Mouse (Mus musculus) left cerebral cortex, postnatal 4 days (tissue): Measurements from ENCODE around the gene Hspb11. TPM values are rescaled to one million over a fixed set of nuclear protein-coding genes. Genes with fewer than 3 reads are reported as not detected.

Experiments
- DNase-seq: peaks from one replicate; pipeline ENCODE4 v3.0.0-alpha.2; 2022
- intact Hi-C: fragments of 180-260 bp; cut with DNase I; formaldehyde crosslinking; loops from one replicate; pipeline ENCODE4 v1.15.1; 2025
- total RNA-seq, 2 experiments: library from RNA; stranded (reverse); gene quantifications; 2 replicates each; pipeline ENCODE4 v1.2.3; 2021

Gene Hspb11
- total RNA-seq, 2 experiments from 2014 or later: 14.8 to 20.0 TPM

GRCm38 (mm10) chr4:107302832-107303231, 49.4 kb downstream of the Hspb11 start:
- intact Hi-C loops: no loop called here
- no peak for DNase-seq

- no peak for DNase-seq
- intact Hi-C loops: no loop called here
Observed at GRCm38 (mm10) chr4:107303531-107303930, 50.1 kb downstream of the Hspb11 start.

- DNase-seq: peak; percentile 18
- intact Hi-C loops: no loop called here
Observed at GRCm38 (mm10) chr4:107306966-107307365, 53.6 kb downstream of the Hspb11 start, which contains the start of gene Dio1. Dio1 (minus strand) TSS chr4:107307169.

GRCm38 (mm10) chr4:107313690-107314478, 60.5 kb downstream of the Hspb11 start, which contains the start of gene Yipf1:
Yipf1 (plus strand) TSS chr4:107314363.
- intact Hi-C loops: loop anchor here (5.0 kb wide), 1 partner anchor 62 kb away; the partner anchor contains the start of genes Hspb11 and Lrrc42
- DNase-seq: peak; percentile 88

- intact Hi-C loops: loop anchor here (5.0 kb wide), 1 partner anchor 62 kb away; the partner anchor contains the start of genes Hspb11 and Lrrc42
Observed at GRCm38 (mm10) chr4:107314479-107314805, 61.0 kb downstream of the Hspb11 start.

GRCm38 (mm10) chr4:107318646-107319045, 65.3 kb downstream of the Hspb11 start:
- no peak for DNase-seq
- intact Hi-C loops: no loop called here

More at GRCm38 (mm10) chr4:107314479-107314805, 61.0 kb downstream of the Hspb11 start:
- DNase-seq: no peak

- intact Hi-C loops: no loop called here
- DNase-seq: no peak
Observed at GRCm38 (mm10) chr4:107321041-107321440, 67.6 kb downstream of the Hspb11 start.

- DNase-seq: no peak
Observed at GRCm38 (mm10) chr4:107323113-107323512, 69.7 kb downstream of the Hspb11 start.

GRCm38 (mm10) chr4:107328530-107328929, 75.1 kb downstream of the Hspb11 start:
- DNase-seq: no peak
- intact Hi-C loops: no loop called here

More at GRCm38 (mm10) chr4:107323113-107323512, 69.7 kb downstream of the Hspb11 start:
- intact Hi-C loops: no loop called here

Other genes starting within 250 kb of the Hspb11 start
- gene Mrpl37, start 186.7 kb upstream of the Hspb11 start, total RNA-seq: 10 to 100 TPM; 65.6 to 71.2 TPM
- gene Cyb5rl, start 186.6 kb upstream of the Hspb11 start, total RNA-seq: 1 to 10 TPM; 5.6 to 6.9 TPM
- not detected for gene Cdcp2, start 156.7 kb upstream of the Hspb11 start, total RNA-seq
- 100 to 1,000 TPM; 115 to 118 TPM for gene Tmem59, start 75.2 kb upstream of the Hspb11 start, total RNA-seq
- 10 to 100 TPM; 24.4 to 27.4 TPM for gene Tceanc2, start 74.5 kb upstream of the Hspb11 start, total RNA-seq
- not detected for gene Ldlrad1, start 44.4 kb upstream of the Hspb11 start, total RNA-seq
- gene Lrrc42, start 61 bp upstream of the Hspb11 start, total RNA-seq: 10 to 100 TPM; 40.3 to 44.8 TPM
- gene Dio1, start 53.6 kb downstream of the Hspb11 start, total RNA-seq: not detected
- gene Yipf1, start 60.8 kb downstream of the Hspb11 start, total RNA-seq: 10 to 100 TPM; 42.4 to 46.0 TPM
- 10 to 100 TPM; 17.8 to 18.0 TPM for gene Ndc1, start 114.2 kb downstream of the Hspb11 start, total RNA-seq
- gene Glis1, start 181.0 kb downstream of the Hspb11 start, total RNA-seq: 1 to 10 TPM; 1.9 to 3.6 TPM